Mouse (Mus musculus) left cerebral cortex, adult 9 months (tissue): Measurements from ENCODE around the gene Eif4e2.

Source experiments
- DNase-seq, 2 experiments: peaks; one replicate each; pipeline ENCODE4 v3.0.0; 2022; ENCODE audit warnings: low spot score in 2 of 2

The Eif4e2 gene

GRCm38 (mm10) chr1:87263257-87263656, 49.5 kb downstream of the Eif4e2 start:
- DNase-seq: no peak

GRCm38 (mm10) chr1:87263796-87264133, 50.1 kb downstream of the Eif4e2 start:
- DNase-seq: no peak

- DNase-seq: no peak
These were observed 50.7 kb downstream of the Eif4e2 start, which contains the start of gene Efhd1 for GRCm38 (mm10) chr1:87264134-87265006. Gene Efhd1 (plus strand): TSS chr1:87264363.

- no peak for DNase-seq
These were observed 51.5 kb downstream of the Eif4e2 start for GRCm38 (mm10) chr1:87265200-87265599.

GRCm38 (mm10) chr1:87266296-87267090, 52.8 kb downstream of the Eif4e2 start:
- no peak for DNase-seq

- DNase-seq: no peak
These were observed 56.5 kb downstream of the Eif4e2 start for GRCm38 (mm10) chr1:87270204-87270603.

GRCm38 (mm10) chr1:87270641-87271467, 57.1 kb downstream of the Eif4e2 start:
- DNase-seq: no peak

- DNase-seq: no peak
These were observed 57.9 kb downstream of the Eif4e2 start for GRCm38 (mm10) chr1:87271596-87271995.

GRCm38 (mm10) chr1:87272462-87272861, 58.7 kb downstream of the Eif4e2 start:
- DNase-seq: no peak

- DNase-seq: peak; percentile 40 to 51
These were observed 59.8 kb downstream of the Eif4e2 start for GRCm38 (mm10) chr1:87273514-87273942.

GRCm38 (mm10) chr1:87274134-87274533, 60.4 kb downstream of the Eif4e2 start:
- no peak for DNase-seq

GRCm38 (mm10) chr1:87275151-87275550, 61.4 kb downstream of the Eif4e2 start:
- DNase-seq: no peak

GRCm38 (mm10) chr1:87276056-87276455, 62.3 kb downstream of the Eif4e2 start:
- DNase-seq: no peak

- no peak for DNase-seq
These were observed 66.6 kb downstream of the Eif4e2 start for GRCm38 (mm10) chr1:87280281-87280680.

- no peak for DNase-seq
These were observed 68.1 kb downstream of the Eif4e2 start for GRCm38 (mm10) chr1:87281599-87282412.

- DNase-seq: no peak
These were observed 68.7 kb downstream of the Eif4e2 start for GRCm38 (mm10) chr1:87282413-87282788.

- DNase-seq: no peak
These were observed 69.8 kb downstream of the Eif4e2 start for GRCm38 (mm10) chr1:87283410-87283960.

GRCm38 (mm10) chr1:87287105-87287504, 73.4 kb downstream of the Eif4e2 start:
- DNase-seq: no peak
